Mouse (Mus musculus) bone marrow, adult 2 months (tissue): ENCODE measurements around the gene Vmac. TPM values are rescaled to one million over a fixed set of nuclear protein-coding genes. Genes with fewer than 3 reads are reported as not detected.
A peak's percentile ranks its signal among the peaks of the same experiment; 100 is the strongest.

Experiments used
- H3K27ac ChIP-seq: fragments of 200-500 bp; 2 replicates; pipeline ENCODE4 v1.5.1; 2012; ENCODE audit warnings: low read depth, mild to moderate bottlenecking, control low read depth, inconsistent platforms, low read length; ENCODE audit not compliant: control insufficient read depth, poor library complexity, insufficient read depth
- H3K4me1 ChIP-seq: fragments of 200-500 bp; 2 replicates; pipeline ENCODE4 v1.6.1; 2011; ENCODE audit warnings: low read length; ENCODE audit not compliant: control insufficient read depth, insufficient read depth
- H3K4me3 ChIP-seq: fragments of 200-500 bp; replicated peaks from 2 replicates; pipeline ENCODE3; 2011; ENCODE audit warnings: mild to moderate bottlenecking, low read depth, low read length, control low read depth; ENCODE audit not compliant: control insufficient read depth
- CTCF ChIP-seq: fragments of 200-500 bp; IDR thresholded peaks from 2 replicates; pipeline ENCODE4 v1.5.1; 2011; ENCODE audit warnings: low read length, control low read depth; ENCODE audit not compliant: control insufficient read depth, insufficient read depth
- POLR2A ChIP-seq: fragments of 200-500 bp; IDR thresholded peaks from 2 replicates; pipeline ENCODE4 v1.6.1; 2011; ENCODE audit warnings: low read depth, mild to moderate bottlenecking, control low read depth, low read length, borderline replicate concordance; ENCODE audit not compliant: control insufficient read depth
- whole genome bisulfite sequencing: fragments of 180-500 bp; shearing (Covaris S2); methylation state at CpG from one replicate; pipeline ENCODE4 v1.1.7; 2018; 5-methylcytosine and 5-hydroxymethylcytosine counted together
- polyA plus RNA-seq: library from polyadenylated mRNA; stranded (reverse); fragments of >200 nt; gene quantifications from 2 replicates; pipeline ENCODE4 v1.2.4, GENCODE M21; 2011; ENCODE audit warnings: low replicate concordance; ENCODE audit not compliant: missing spikeins, insufficient read depth, insufficient read length

The Vmac gene
- polyA plus RNA-seq, 1 experiment: 3.1 TPM

DNA sequence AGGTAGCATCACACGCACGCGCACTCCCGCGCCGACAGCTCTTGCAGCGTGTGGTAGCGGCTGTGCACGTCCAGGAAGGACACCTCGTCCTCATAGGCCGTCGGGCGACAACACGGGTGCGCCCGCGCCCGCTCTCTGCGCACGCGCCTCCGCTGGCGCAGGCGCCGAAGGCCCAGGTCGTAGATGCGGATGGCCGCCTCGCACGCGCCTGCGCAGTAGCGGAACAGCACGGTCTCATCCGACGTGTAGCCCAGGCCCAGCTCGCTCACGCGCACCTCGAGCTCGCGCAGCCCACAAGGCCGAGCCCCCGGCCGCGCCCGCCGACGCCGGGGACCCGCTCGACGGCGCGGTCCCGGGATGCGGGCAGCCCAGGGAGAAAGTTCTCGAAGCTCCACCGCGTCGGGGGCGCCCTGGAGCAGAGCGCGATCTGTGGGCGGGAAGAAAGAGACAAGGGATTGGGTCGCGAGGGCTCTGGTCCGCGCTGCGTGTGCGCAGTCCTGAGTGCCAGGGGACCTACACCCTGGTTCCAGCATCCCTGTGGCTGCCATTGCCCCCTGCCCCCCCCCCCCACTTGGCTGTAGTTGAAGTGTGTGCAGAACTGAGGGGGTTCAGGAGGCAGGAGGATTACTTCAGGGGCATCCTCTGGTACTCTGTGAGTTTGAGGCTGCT lies 33.7 kb upstream of the Vmac start:
- no peak overlapping the region for H3K4me3 ChIP-seq
- 52% methylated on average over 71 of the region's 71 CpGs for WGBS
- no peaks in the 10 kb centered on the region for H3K4me1 ChIP-seq
- no peak overlapping the region for H3K27ac ChIP-seq
- TF ChIP-seq CTCF (no peak), POLR2A (0 out of 2 replicates have a peak, but pooled peaks have one; percentile 31)

- H3K4me1 ChIP-seq: no peaks in the 10 kb centered on the region
- no peak overlapping the region for H3K4me3 ChIP-seq
- no peak overlapping the region for H3K27ac ChIP-seq
- 33% methylated on average over 5 of the region's 5 CpGs for WGBS
- TF ChIP-seq CTCF: no peak
- no peak for TF ChIP-seq POLR2A
Measured at GRCm38 (mm10) chr17:56744173-56744572, 26.4 kb upstream of the Vmac start.

- Histone ChIP-seq H3K4me3 (no peak overlapping the region), H3K4me1 (no peaks in the 10 kb centered on the region), H3K27ac (no peak overlapping the region)
- TF ChIP-seq POLR2A (no peak), CTCF (no peak)
- 86% methylated on average over 16 of the region's 17 CpGs for WGBS
Measured at GRCm38 (mm10) chr17:56740788-56741160, 23.0 kb upstream of the Vmac start.

GRCm38 (mm10) chr17:56740118-56740787 lies 22.4 kb upstream of the Vmac start:
- no peak overlapping the region for H3K27ac ChIP-seq
- H3K4me3 ChIP-seq: no peak overlapping the region
- 77% methylated on average over 16 of the region's 17 CpGs for WGBS
- TF ChIP-seq CTCF: no peak
- no peak for TF ChIP-seq POLR2A
- no peaks in the 10 kb centered on the region for H3K4me1 ChIP-seq

- no peak for TF ChIP-seq CTCF
- TF ChIP-seq POLR2A: no peak
- no peak overlapping the region for H3K27ac ChIP-seq
- 83% methylated on average over 10 of the region's 10 CpGs for WGBS
- H3K4me3 ChIP-seq: no peak overlapping the region
- no peaks in the 10 kb centered on the region for H3K4me1 ChIP-seq
Measured at GRCm38 (mm10) chr17:56738221-56738620, 20.4 kb upstream of the Vmac start.

DNA sequence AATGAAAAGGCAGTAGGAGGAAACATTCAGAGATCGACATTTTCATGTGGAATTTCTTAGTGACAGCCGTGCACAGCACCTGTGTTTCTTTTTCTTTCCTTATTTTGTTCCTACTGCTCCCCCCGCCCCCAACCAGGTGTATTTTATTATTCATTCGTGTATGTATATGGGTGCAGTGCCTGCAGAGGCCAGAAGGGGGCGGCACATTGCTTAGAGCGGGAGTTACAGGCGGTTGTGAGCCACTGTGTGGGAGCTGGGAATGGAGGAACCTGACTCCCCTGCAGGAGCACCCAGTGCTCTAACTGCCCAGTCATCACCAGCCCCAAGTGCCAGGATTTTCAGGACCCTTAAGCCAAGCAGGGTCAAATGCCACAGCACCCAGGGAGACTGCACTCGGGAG lies 18.7 kb upstream of the Vmac start:
- Histone ChIP-seq H3K27ac (no peak overlapping the region), H3K4me3 (no peak overlapping the region), H3K4me1 (no peaks in the 10 kb centered on the region)
- peak; percentile 53 for TF ChIP-seq CTCF
- TF ChIP-seq POLR2A: no peak
- WGBS: 36% methylated on average over 8 of the region's 8 CpGs

- WGBS: 83% methylated on average over 2 of the region's 2 CpGs
Measured at GRCm38 (mm10) chr17:56729656-56730055, 11.8 kb upstream of the Vmac start.

GRCm38 (mm10) chr17:56729151-56729550 lies 11.3 kb upstream of the Vmac start:
- H3K27ac ChIP-seq: no peak overlapping the region
- H3K4me1 ChIP-seq: no peaks in the 10 kb centered on the region
- 83% methylated on average over 6 of the region's 6 CpGs for WGBS
- no peak overlapping the region for H3K4me3 ChIP-seq
- no peak for TF ChIP-seq POLR2A
- TF ChIP-seq CTCF: no peak

More at GRCm38 (mm10) chr17:56729656-56730055, 11.8 kb upstream of the Vmac start:
- no peaks in the 10 kb centered on the region for H3K4me1 ChIP-seq
- TF ChIP-seq CTCF: no peak
- no peak for TF ChIP-seq POLR2A
- no peak overlapping the region for H3K27ac ChIP-seq
- no peak overlapping the region for H3K4me3 ChIP-seq
